Mouse (Mus musculus) hindbrain, postnatal 0 days (tissue): ENCODE data around the gene Lrcol1. TPM values are rescaled to one million over a fixed set of nuclear protein-coding genes. Genes with fewer than 3 reads are reported as not detected.

Experiments
- ATAC-seq: fragments of 200-750 bp; cut with Nextera tagmentation; 2 replicates; pipeline ENCODE4 v1.8.0; 2017; ENCODE audit warnings: mild to moderate bottlenecking, moderate TSS enrichment, moderate library complexity
- DNase-seq: peaks from one replicate; pipeline ENCODE4 v3.0.0-alpha.2; 2015; ENCODE audit warnings: low spot score
- H3K27ac ChIP-seq: fragments of 300-500 bp; sonication (generic); 2 replicates; pipeline ENCODE4 v1.5.1; 2014; ENCODE audit warnings: mild to moderate bottlenecking
- H3K27me3 ChIP-seq: fragments of 300-500 bp; sonication (generic); 2 replicates; pipeline ENCODE4 v1.6.1; 2014; ENCODE audit warnings: low read length, mixed read lengths; ENCODE audit not compliant: insufficient read depth
- H3K36me3 ChIP-seq: fragments of 300-500 bp; sonication (generic); 2 replicates; pipeline ENCODE4 v1.6.1; 2014; ENCODE audit warnings: low read length, mixed read lengths; ENCODE audit not compliant: insufficient read depth
- H3K4me1 ChIP-seq: fragments of 300-500 bp; sonication (generic); 2 replicates; pipeline ENCODE4 v1.6.1; 2014; ENCODE audit warnings: antibody characterized with exemption, low read length, mixed read lengths; ENCODE audit not compliant: insufficient read depth
- H3K4me2 ChIP-seq: fragments of 300-500 bp; sonication (generic); 2 replicates; pipeline ENCODE4 v1.6.1; 2014; ENCODE audit warnings: low read depth, mild to moderate bottlenecking, low read length, moderate library complexity, mixed read lengths
- H3K4me3 ChIP-seq: fragments of 300-500 bp; sonication (generic); 2 replicates; pipeline ENCODE4 v1.5.1; 2014; ENCODE audit warnings: low read length
- H3K9ac ChIP-seq: fragments of 300-500 bp; sonication (generic); replicated peaks from 2 replicates; pipeline ENCODE4 v1.6.1; 2014; ENCODE audit warnings: mild to moderate bottlenecking, low read length, moderate library complexity, mixed read lengths
- H3K9me3 ChIP-seq: fragments of 300-500 bp; sonication (generic); 2 replicates; pipeline ENCODE4 v1.6.1; 2016; ENCODE audit warnings: low read length, mixed read lengths
- CTCF ChIP-seq: IDR thresholded peaks from 2 replicates; pipeline ENCODE4 v1.5.1; 2016; ENCODE audit warnings: antibody characterized with exemption, control low read depth, low read depth
- WGBS: fragments of 180-500 bp; shearing (Covaris S2); extraction: QIAGEN DNeasy Blood & Tissue Kit; methylation state at CpG from one replicate; pipeline ENCODE4 v1.1.7; 2014; 5-methylcytosine and 5-hydroxymethylcytosine counted together
- polyA plus RNA-seq: library from polyadenylated mRNA; unstranded; fragments of >200 nt; fragmentation: Nextera tagmentation; extraction: Ambion mirVana; gene quantifications from 2 replicates; pipeline ENCODE4 v1.2.1, GENCODE M21; 2015
- total RNA-seq: library from RNA; depleted of rRNA; stranded (reverse); fragments of >200 nt; gene quantifications from 2 replicates; pipeline ENCODE4 v1.2.3, GENCODE M21; 2014

The Lrcol1 gene
- total and polyA plus RNA-seq, 2 experiments from 2014 or later = 0.28 TPM; not detected in 1

GRCm38 (mm10) chr5:110379823-110380222 lies 35.3 kb downstream of the Lrcol1 start:
- Histone ChIP-seq H3K27ac (no peak overlapping the region), H3K9me3 (no peaks in the 10 kb centered on the region), H3K4me1 (no peaks in the 10 kb centered on the region), H3K27me3 (no peaks in the 10 kb centered on the region), H3K36me3 (peaks cover 23% of the 10 kb centered on the region; the same call in 1 of the 2 replicates), H3K4me3 (no peak overlapping the region), H3K4me2 (no peak overlapping the region), H3K9ac (no peak overlapping the region)
- WGBS = 95% methylated on average over 4 of the region's 4 CpGs
- no peak for TF ChIP-seq CTCF
- ATAC-seq (no peak), DNase-seq (no peak)

- H3K9me3 ChIP-seq = no peaks in the 10 kb centered on the region
- no peaks in the 10 kb centered on the region for H3K27me3 ChIP-seq
- ATAC-seq (no peak), DNase-seq (no peak)
- no peak overlapping the region for H3K27ac ChIP-seq
- H3K36me3 ChIP-seq = no peaks in the 10 kb centered on the region
- no peak overlapping the region for H3K4me3 ChIP-seq
- WGBS = 68% methylated on average over 6 of the region's 6 CpGs
- no peak for TF ChIP-seq CTCF
- peaks cover 10% of the 10 kb centered on the region; the same call in 1 of the 2 replicates for H3K4me1 ChIP-seq
- H3K9ac ChIP-seq = no peak overlapping the region
- H3K4me2 ChIP-seq = peak overlapping the region; percentile 68
Observed at GRCm38 (mm10) chr5:110384491-110384890, 40.0 kb downstream of the Lrcol1 start.

GRCm38 (mm10) chr5:110385263-110385662 lies 40.7 kb downstream of the Lrcol1 start:
- WGBS = 61% methylated on average over 4 of the region's 4 CpGs
- H3K27me3 ChIP-seq = no peaks in the 10 kb centered on the region
- no peaks in the 10 kb centered on the region for H3K9me3 ChIP-seq
- peaks cover 10% of the 10 kb centered on the region; the same call in 1 of the 2 replicates for H3K4me1 ChIP-seq
- H3K27ac ChIP-seq = no peak overlapping the region
- no peaks in the 10 kb centered on the region for H3K36me3 ChIP-seq
- DNase-seq = no peak
- H3K4me2 ChIP-seq = peak overlapping the region; percentile 68
- H3K4me3 ChIP-seq = no peak overlapping the region
- TF ChIP-seq CTCF = no peak
- no peak for ATAC-seq
- H3K9ac ChIP-seq = no peak overlapping the region

- Histone ChIP-seq H3K9ac (peak overlapping the region; percentile 59), H3K4me3 (peak overlapping the region; percentile 56), H3K4me2 (peak overlapping the region; percentile 68), H3K27ac (peak overlapping the region; percentile 26; the same call in 1 of the 2 replicates), H3K27me3 (no peaks in the 10 kb centered on the region), H3K9me3 (no peaks in the 10 kb centered on the region), H3K4me1 (peaks cover 10% of the 10 kb centered on the region; the same call in 1 of the 2 replicates), H3K36me3 (no peaks in the 10 kb centered on the region)
- DNase-seq (peak; percentile 74), ATAC-seq (peak; percentile 80)
- TF ChIP-seq CTCF = no peak
- 3% methylated on average over 90 of the region's 90 CpGs for WGBS
Observed at GRCm38 (mm10) chr5:110386371-110387330, 42.1 kb downstream of the Lrcol1 start.

GRCm38 (mm10) chr5:110387332-110387731 lies 42.8 kb downstream of the Lrcol1 start:
- H3K9ac ChIP-seq = peak overlapping the region; percentile 59
- 15% methylated on average over 8 of the region's 8 CpGs for WGBS

GRCm38 (mm10) chr5:110390631-110391030 lies 46.1 kb downstream of the Lrcol1 start:
- no peak for ATAC-seq
- 84% methylated on average over 4 of the region's 4 CpGs for WGBS
- TF ChIP-seq CTCF = no peak
- H3K36me3 ChIP-seq = no peaks in the 10 kb centered on the region
- H3K4me3 ChIP-seq = no peak overlapping the region
- no peak overlapping the region for H3K27ac ChIP-seq
- no peak overlapping the region for H3K9ac ChIP-seq
- H3K4me2 ChIP-seq = no peak overlapping the region
- DNase-seq = no peak
- peaks cover 10% of the 10 kb centered on the region; the same call in 1 of the 2 replicates for H3K4me1 ChIP-seq
- H3K27me3 ChIP-seq = no peaks in the 10 kb centered on the region
- no peaks in the 10 kb centered on the region for H3K9me3 ChIP-seq

More at GRCm38 (mm10) chr5:110387332-110387731, 42.8 kb downstream of the Lrcol1 start:
- ATAC-seq (0 out of 2 replicates have a peak, but pooled peaks have one; percentile 6), DNase-seq (no peak)
- no peaks in the 10 kb centered on the region for H3K9me3 ChIP-seq
- no peak for TF ChIP-seq CTCF
- H3K27ac ChIP-seq = peak overlapping the region; percentile 26; the same call in 1 of the 2 replicates
- H3K4me3 ChIP-seq = peak overlapping the region; percentile 56
- H3K4me2 ChIP-seq = peak overlapping the region; percentile 68
- H3K27me3 ChIP-seq = no peaks in the 10 kb centered on the region
- no peaks in the 10 kb centered on the region for H3K36me3 ChIP-seq
- H3K4me1 ChIP-seq = peaks cover 10% of the 10 kb centered on the region; the same call in 1 of the 2 replicates

- Histone ChIP-seq H3K4me2 (no peak overlapping the region), H3K4me3 (no peak overlapping the region), H3K9ac (no peak overlapping the region), H3K4me1 (no peaks in the 10 kb centered on the region), H3K9me3 (no peaks in the 10 kb centered on the region), H3K27me3 (no peaks in the 10 kb centered on the region), H3K27ac (no peak overlapping the region), H3K36me3 (no peaks in the 10 kb centered on the region)
- DNase-seq = peak; percentile 48
- TF ChIP-seq CTCF = no peak
- peak; percentile 48; the same call in 1 of the 2 replicates for ATAC-seq
- 47% methylated on average over 5 of the region's 5 CpGs for WGBS
Observed at GRCm38 (mm10) chr5:110392727-110393126, 48.2 kb downstream of the Lrcol1 start.
